Mouse (Mus musculus) MEL (cell line): ENCODE results near the gene Lrch3.

ENCODE experiments used
- CHD2 ChIP-seq: IDR thresholded peaks from 2 replicates; pipeline ENCODE4 v1.6.1; 2011; ENCODE audit warnings: low read length, improper control_type of control experiment
- CTCF ChIP-seq, 3 experiments: IDR thresholded peaks in 2 of 3; conservative IDR thresholded peaks in 1 of 3; 2 replicates each; pipeline ENCODE4 v1.5.1; 2011 to 2012; ENCODE audit warnings: low read length in 3 of 3, low read depth in 2 of 3, mild to moderate bottlenecking in 2 of 3, improper control_type of control experiment in 1 of 3, inconsistent platforms in 1 of 3, mixed read lengths in 1 of 3, moderate library complexity in 1 of 3; ENCODE audit not compliant: control insufficient read depth in 1 of 3, insufficient read depth in 1 of 3, poor library complexity in 1 of 3, severe bottlenecking in 1 of 3
- ELF1 ChIP-seq: IDR thresholded peaks from 2 replicates; pipeline ENCODE4 v1.6.1; 2014; ENCODE audit warnings: low read depth, mild to moderate bottlenecking, inconsistent platforms, low read length, improper control_type of control experiment, moderate library complexity
- KAT2A ChIP-seq: conservative IDR thresholded peaks from 2 replicates; pipeline ENCODE4 v1.6.1; 2012; ENCODE audit warnings: low read depth, low read length, improper control_type of control experiment, inconsistent platforms
- MAX ChIP-seq: IDR thresholded peaks from 2 replicates; pipeline ENCODE4 v1.6.1; 2011; ENCODE audit warnings: low read length, improper control_type of control experiment
- MEF2A ChIP-seq: IDR thresholded peaks from 2 replicates; pipeline ENCODE4 v1.6.1; 2014; ENCODE audit warnings: low read depth, mild to moderate bottlenecking, inconsistent platforms, low read length, improper control_type of control experiment; ENCODE audit not compliant: poor library complexity, insufficient replicate concordance, severe bottlenecking; ENCODE audit errors: extremely low read depth
- POLR2A ChIP-seq, 2 experiments: IDR thresholded peaks; 2 replicates each; pipeline ENCODE4 v1.6.1; 2011 to 2012; ENCODE audit warnings: low read length in 2 of 2, mild to moderate bottlenecking in 2 of 2, control low read depth in 1 of 2, improper control_type of control experiment in 1 of 2, low read depth in 1 of 2, moderate library complexity in 1 of 2; ENCODE audit not compliant: control insufficient read depth in 1 of 2, insufficient read depth in 1 of 2, poor library complexity in 1 of 2
- SMC3 ChIP-seq: IDR thresholded peaks from 2 replicates; pipeline ENCODE4 v1.6.1; 2011; ENCODE audit warnings: low read depth, low read length, improper control_type of control experiment

GRCm38 (mm10) chr16:32948656-32949055 lies 34.8 kb downstream of the Lrch3 start:
- TF ChIP-seq MEF2A, result no peak
- no peak for TF ChIP-seq CTCF (IDR thresholded peaks at IDR 0.05 in 2 of 3, conservative IDR thresholded peaks at IDR 0.05 in 1 of 3; ENCODE audit: control insufficient read depth in 1 of 3, insufficient read depth in 1 of 3, low read depth in 2 of 3, low read length in 3 of 3, poor library complexity in 1 of 3, severe bottlenecking in 1 of 3)
- no peak for TF ChIP-seq SMC3
- no peak for TF ChIP-seq ELF1
- no peak for TF ChIP-seq POLR2A (IDR thresholded peaks at IDR 0.05; ENCODE audit: control insufficient read depth in 1 of 2, insufficient read depth in 1 of 2, low read depth in 1 of 2, low read length in 2 of 2, poor library complexity in 1 of 2)
- TF ChIP-seq MAX, result no peak
- no peak for TF ChIP-seq KAT2A
- no peak for TF ChIP-seq CHD2
